Mouse (Mus musculus) C2C12 (cell line): ENCODE measurements at regions not wholly inside any gene's neighbourhood (a gene's known extent, or its start where the extent isn't known, plus 50 kb on each side); places are given as distances from the start of the nearest gene placed in this dataset.

ENCODE experiments used
- H3K27me3 ChIP-seq: one replicate; pipeline ENCODE4 v1.6.1; 2011; ENCODE audit not compliant: control insufficient read depth, insufficient read depth, insufficient read length
- H3K36me3 ChIP-seq: one replicate; pipeline ENCODE4 v1.6.1; 2011; ENCODE audit not compliant: control insufficient read depth, insufficient read depth
- H3K4me3 ChIP-seq: one replicate; pipeline ENCODE4 v1.5.1; 2011; ENCODE audit warnings: mild to moderate bottlenecking, control low read depth; ENCODE audit not compliant: poor library complexity, insufficient read depth, severe bottlenecking
- H3K79me2 ChIP-seq: one replicate; pipeline ENCODE4 v1.6.1; 2011; ENCODE audit not compliant: control insufficient read depth, insufficient read depth
- H3K79me3 ChIP-seq: one replicate; pipeline ENCODE4 v1.6.1; 2011; ENCODE audit warnings: low read depth, control low read depth
- H3ac ChIP-seq: one replicate; pipeline ENCODE3; 2011; ENCODE audit warnings: low read depth; ENCODE audit not compliant: control insufficient read depth, insufficient read length
- CEBPB ChIP-seq: IDR thresholded peaks from one replicate; pipeline ENCODE4 v1.6.1; 2011; ENCODE audit warnings: low read depth, mild to moderate bottlenecking, control low read depth, moderate library complexity
- CTCF ChIP-seq: IDR thresholded peaks from one replicate; pipeline ENCODE4 v1.5.1; 2011; ENCODE audit not compliant: control insufficient read depth, insufficient read depth, insufficient read length
- FOSL1 ChIP-seq: IDR thresholded peaks from one replicate; pipeline ENCODE4 v1.8.0; 2011; ENCODE audit warnings: mild to moderate bottlenecking, low read length; ENCODE audit not compliant: poor library complexity, insufficient read depth, severe bottlenecking
- MAX ChIP-seq: IDR thresholded peaks from one replicate; pipeline ENCODE4 v1.6.1; 2011; ENCODE audit warnings: mild to moderate bottlenecking, control low read depth
- MYOD1 ChIP-seq: IDR thresholded peaks from one replicate; pipeline ENCODE4 v1.6.1; 2011; ENCODE audit warnings: low read depth; ENCODE audit not compliant: control insufficient read depth, insufficient read length
- MYOG ChIP-seq: IDR thresholded peaks from one replicate; pipeline ENCODE4 v1.6.1; 2011; ENCODE audit not compliant: control insufficient read depth, insufficient read length; ENCODE audit errors: extremely low read depth
- USF1 ChIP-seq: IDR thresholded peaks from one replicate; pipeline ENCODE4 v1.6.1; 2011; ENCODE audit warnings: low read depth, mild to moderate bottlenecking, control low read depth, moderate library complexity

DNA sequence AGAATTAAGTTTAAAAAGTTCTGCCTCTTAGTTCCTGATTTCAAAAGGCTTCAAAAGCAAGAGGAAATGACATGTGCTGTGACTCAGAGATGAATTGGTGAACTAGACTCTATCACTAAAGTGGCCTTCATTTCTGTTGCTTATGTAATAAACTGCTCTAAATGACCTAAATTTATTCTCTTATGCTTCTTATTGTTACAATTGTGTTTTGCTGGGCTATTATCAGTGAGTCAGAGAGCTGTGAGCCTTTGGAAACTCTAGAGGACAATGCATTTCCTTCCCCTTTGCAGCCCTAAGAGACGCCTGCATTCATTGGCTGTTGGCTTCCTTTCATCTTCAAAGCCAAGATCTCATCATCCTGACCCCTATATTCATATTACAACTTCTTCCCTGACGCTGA lies 501.5 kb upstream of the Cited2 start:
- no peak overlapping the region for H3ac ChIP-seq
- H3K79me3 ChIP-seq = no peaks in the 10 kb centered on the region
- H3K4me3 ChIP-seq = no peak overlapping the region
- H3K27me3 ChIP-seq = no peaks in the 10 kb centered on the region
- H3K79me2 ChIP-seq = no peaks in the 10 kb centered on the region
- H3K36me3 ChIP-seq = no peaks in the 10 kb centered on the region
- TF ChIP-seq USF1 (no peak), MAX (no peak), CEBPB (no peak), MYOD1 (no peak), MYOG (no peak), FOSL1 (no peak), CTCF (no peak)

DNA sequence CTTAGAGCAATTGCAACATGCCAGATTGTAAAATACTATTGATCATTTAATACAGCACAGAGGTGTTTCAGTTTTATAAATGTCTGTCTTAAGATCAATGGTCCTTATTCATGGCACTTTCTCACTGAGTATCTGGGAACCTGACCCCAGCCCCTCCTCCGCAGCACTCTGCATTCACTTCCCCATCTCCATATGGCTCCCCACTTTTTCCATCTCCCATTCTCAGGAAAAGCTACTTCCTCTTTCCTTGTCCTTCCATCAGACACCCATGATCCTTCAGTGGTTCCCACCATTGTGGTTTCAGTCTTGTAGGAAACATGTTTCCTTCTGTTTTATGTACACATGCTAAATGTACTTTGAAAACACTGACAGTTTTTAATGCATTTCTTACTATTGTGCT lies 497.3 kb upstream of the Cited2 start:
- TF ChIP-seq CTCF = no peak
- TF ChIP-seq MYOD1 = no peak
- TF ChIP-seq FOSL1 = no peak

DNA sequence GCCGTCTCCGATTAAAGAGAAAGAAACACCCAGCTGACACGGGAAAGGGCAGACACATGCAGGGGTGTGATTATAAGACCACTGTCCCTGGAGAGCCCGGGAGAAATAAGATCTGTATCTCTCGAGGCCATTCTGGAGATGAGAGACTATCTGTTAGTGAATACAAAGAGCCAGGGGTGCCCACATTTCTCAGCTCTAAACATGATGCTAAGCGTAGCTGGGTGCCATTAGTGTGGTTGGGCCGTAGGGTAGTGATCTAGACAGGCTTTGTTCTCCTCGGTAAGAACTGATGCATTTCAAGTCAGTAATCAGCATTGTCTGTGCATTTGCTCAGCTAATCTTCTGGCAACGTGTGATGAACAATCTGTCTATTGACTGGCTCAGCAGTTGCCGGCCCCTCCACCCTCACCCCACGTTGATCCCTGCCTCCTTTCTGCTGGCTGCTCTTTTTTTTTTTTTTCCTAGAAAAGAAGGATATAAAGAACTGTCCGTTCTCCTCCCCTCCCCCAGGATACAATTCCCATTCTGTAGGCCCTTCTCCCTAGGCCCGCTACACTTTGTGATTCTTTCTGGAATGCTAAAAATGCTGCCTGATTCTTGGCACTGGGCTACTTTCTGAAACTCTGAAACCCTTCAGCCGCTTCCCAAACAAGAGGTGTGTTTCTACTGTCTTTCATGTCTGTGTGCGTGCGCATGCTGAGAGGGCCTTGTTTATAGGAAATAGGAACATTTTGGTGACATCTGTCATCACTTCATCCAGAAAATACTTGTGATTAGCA lies 492.8 kb upstream of the Cited2 start:
- Histone ChIP-seq H3K4me3 (no peak overlapping the region), H3K27me3 (no peaks in the 10 kb centered on the region), H3K79me3 (no peaks in the 10 kb centered on the region), H3K36me3 (no peaks in the 10 kb centered on the region), H3ac (no peak overlapping the region), H3K79me2 (no peaks in the 10 kb centered on the region)
- TF ChIP-seq MAX (no peak), MYOD1 (no peak), CTCF (no peak), MYOG (no peak)

More for the DNA sequence above, 497.3 kb upstream of the Cited2 start:
- Histone ChIP-seq H3K36me3 (no peaks in the 10 kb centered on the region), H3ac (no peak overlapping the region), H3K27me3 (no peaks in the 10 kb centered on the region), H3K79me3 (no peaks in the 10 kb centered on the region), H3K79me2 (no peaks in the 10 kb centered on the region), H3K4me3 (no peak overlapping the region)

DNA sequence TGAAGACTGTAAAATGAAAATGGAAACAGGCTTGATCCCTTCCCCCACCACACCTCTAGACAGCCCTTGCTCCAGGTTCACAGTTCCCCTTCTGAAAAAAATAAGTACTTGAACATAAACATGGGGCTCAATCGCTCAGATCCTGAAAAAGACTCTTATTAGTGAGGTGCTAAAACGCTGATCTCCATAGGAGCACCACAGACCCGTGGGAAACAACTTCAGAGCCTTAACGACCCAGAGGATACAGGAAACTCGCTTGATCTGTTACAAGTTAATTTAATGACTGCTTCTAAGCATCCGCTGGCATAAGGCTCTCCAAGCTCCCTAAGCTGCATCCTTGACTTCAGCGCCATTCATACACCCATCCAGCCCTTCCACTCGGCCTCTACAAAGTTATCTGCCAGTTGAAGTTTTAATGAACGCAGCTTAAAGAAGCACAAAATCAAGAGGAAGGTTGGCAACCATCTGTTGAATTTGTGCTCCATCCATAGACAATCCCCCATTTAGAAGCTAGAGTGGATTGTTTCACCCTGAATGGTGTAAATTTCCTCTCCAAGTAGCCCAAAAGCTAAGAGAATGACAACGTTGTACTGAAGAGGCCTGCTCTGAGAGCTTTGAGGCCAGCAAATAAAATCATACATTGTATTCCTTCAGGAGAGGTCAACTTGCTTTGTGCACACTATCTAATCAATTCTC lies 486.9 kb upstream of the Cited2 start:
- Histone ChIP-seq H3K27me3 (no peaks in the 10 kb centered on the region), H3K79me3 (no peaks in the 10 kb centered on the region), H3K36me3 (no peaks in the 10 kb centered on the region), H3ac (no peak overlapping the region), H3K79me2 (no peaks in the 10 kb centered on the region), H3K4me3 (no peak overlapping the region)
- TF ChIP-seq MAX = no peak

DNA sequence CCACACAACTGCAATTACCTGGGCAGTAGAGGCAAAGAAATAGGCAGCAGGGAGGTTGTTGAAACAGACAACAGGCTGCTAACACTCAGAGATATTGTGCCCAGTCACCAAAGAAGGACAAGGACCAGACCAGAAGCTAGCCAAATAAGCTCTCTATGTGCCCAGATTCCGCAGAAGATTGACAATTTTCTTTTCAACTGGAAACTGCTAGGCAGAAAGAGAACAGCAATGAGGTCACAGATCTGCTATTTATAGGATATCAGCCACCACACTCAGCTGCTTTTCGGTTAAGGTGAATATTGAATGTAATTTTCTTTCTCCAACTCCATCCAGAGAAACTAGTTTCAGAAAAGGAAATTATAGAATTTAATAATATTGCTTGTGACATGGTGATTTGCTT lies 486.3 kb upstream of the Cited2 start:
- Histone ChIP-seq H3K36me3 (no peaks in the 10 kb centered on the region), H3ac (no peak overlapping the region), H3K27me3 (no peaks in the 10 kb centered on the region), H3K79me2 (no peaks in the 10 kb centered on the region), H3K4me3 (no peak overlapping the region), H3K79me3 (no peaks in the 10 kb centered on the region)
- TF ChIP-seq MAX (no peak), MYOG (no peak), CEBPB (no peak), FOSL1 (no peak), USF1 (no peak), CTCF (no peak), MYOD1 (no peak)

DNA sequence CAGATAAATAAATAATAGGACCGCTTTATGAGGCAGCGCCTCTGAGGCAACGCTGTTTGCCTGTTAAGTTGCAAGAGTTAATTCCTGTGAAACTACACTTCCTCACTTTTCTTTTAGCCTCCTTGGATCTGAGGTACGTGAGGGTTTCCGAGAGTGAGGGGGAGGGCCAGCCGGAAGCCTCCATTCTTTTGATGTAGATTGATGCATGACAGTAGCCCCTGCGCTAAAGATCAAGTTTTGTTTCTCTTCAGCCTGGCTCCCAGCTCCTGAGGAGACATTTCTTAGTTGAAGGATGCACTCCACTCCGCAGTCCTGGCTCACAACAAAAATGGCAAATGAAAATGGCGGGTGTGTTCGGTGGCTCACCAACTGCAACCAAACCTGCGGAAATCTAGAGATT lies 485.6 kb upstream of the Cited2 start:
- Histone ChIP-seq H3K36me3 (no peaks in the 10 kb centered on the region), H3K27me3 (no peaks in the 10 kb centered on the region), H3K79me3 (no peaks in the 10 kb centered on the region), H3K79me2 (no peaks in the 10 kb centered on the region), H3ac (no peak overlapping the region), H3K4me3 (no peak overlapping the region)
- TF ChIP-seq MYOG (no peak), USF1 (no peak), CTCF (no peak), MYOD1 (no peak), FOSL1 (no peak), MAX (no peak), CEBPB (no peak)
